Mouse (Mus musculus): ENCODE measurements around the gene Eif2ak1.

- TF ChIP-seq MAFK (IDR thresholded peaks at IDR 0.05; ENCODE audit: insufficient read depth, low read depth, low read length) (no peak), ZNF384 (IDR thresholded peaks at IDR 0.05; ENCODE audit: low read depth, low read length) (no peak), HCFC1 (IDR thresholded peaks at IDR 0.05; ENCODE audit: borderline replicate concordance, insufficient read depth, low read length) (no peak), CHD2 (IDR thresholded peaks at IDR 0.05; ENCODE audit: low read depth, low read length) (no peak)
Observed at GRCm38 (mm10) chr5:143918120-143918519, 100.5 kb downstream of the Eif2ak1 start.
